Mouse (Mus musculus) liver, postnatal 0 days (tissue): ENCODE measurements around the gene Atp6v0b. TPM values are rescaled to one million over a fixed set of nuclear protein-coding genes. Genes with fewer than 3 reads are reported as not detected.

Source experiments
- ATAC-seq: fragments of 200-750 bp; cut with Nextera tagmentation; 2 replicates; pipeline ENCODE4 v1.8.0; 2017; ENCODE audit warnings: mild to moderate bottlenecking, moderate library complexity
- DNase-seq: peaks from one replicate; pipeline ENCODE4 v3.0.0-alpha.2; 2016
- H3K27ac ChIP-seq: fragments of 300-500 bp; sonication (generic); 2 replicates; pipeline ENCODE4 v1.5.1; 2014; ENCODE audit warnings: antibody characterized with exemption, moderate library complexity, mild to moderate bottlenecking, low read depth
- H3K27me3 ChIP-seq: fragments of 300-500 bp; sonication (generic); 2 replicates; pipeline ENCODE4 v1.6.1; 2014; ENCODE audit warnings: low read length, control low read depth, mixed read lengths; ENCODE audit not compliant: insufficient read depth
- H3K36me3 ChIP-seq: fragments of 300-500 bp; sonication (generic); replicated peaks from 2 replicates; pipeline ENCODE4 v1.6.1; 2014; ENCODE audit warnings: mild to moderate bottlenecking, control low read depth, low read length, moderate library complexity, mixed read lengths; ENCODE audit not compliant: insufficient read depth
- H3K4me1 ChIP-seq: fragments of 300-500 bp; sonication (generic); 2 replicates; pipeline ENCODE4 v1.6.1; 2014; ENCODE audit warnings: antibody characterized with exemption, mild to moderate bottlenecking, control low read depth; ENCODE audit not compliant: insufficient read depth
- H3K4me2 ChIP-seq: fragments of 300-500 bp; sonication (generic); 2 replicates; pipeline ENCODE4 v1.6.1; 2014; ENCODE audit warnings: low read depth, mild to moderate bottlenecking, low read length, moderate library complexity, mixed read lengths
- H3K4me3 ChIP-seq: fragments of 300-500 bp; sonication (generic); 2 replicates; pipeline ENCODE4 v1.5.1; 2014; ENCODE audit warnings: low read depth, low read length
- H3K9ac ChIP-seq: fragments of 300-500 bp; sonication (generic); replicated peaks from 2 replicates; pipeline ENCODE4 v1.6.1; 2014; ENCODE audit warnings: mild to moderate bottlenecking, moderate library complexity
- H3K9me3 ChIP-seq: fragments of 300-500 bp; sonication (generic); 2 replicates; pipeline ENCODE4 v1.6.1; 2016; ENCODE audit warnings: mild to moderate bottlenecking, control low read depth, low read length, mixed read lengths
- CTCF ChIP-seq: sonication (generic); IDR thresholded peaks from 2 replicates; pipeline ENCODE4 v1.5.1; 2016; ENCODE audit warnings: antibody characterized with exemption, low read depth
- EP300 ChIP-seq: IDR thresholded peaks from 2 replicates; pipeline ENCODE4 v1.6.1; 2016; ENCODE audit warnings: antibody characterized with exemption, low read depth, mild to moderate bottlenecking
- WGBS: fragments of 180-500 bp; shearing (Covaris S2); extraction: QIAGEN DNeasy Blood & Tissue Kit; methylation state at CpG from one replicate; pipeline ENCODE4 v1.1.7; 2014; ENCODE audit not compliant: insufficient replicate concordance; 5-methylcytosine and 5-hydroxymethylcytosine counted together
- polyA plus RNA-seq: library from polyadenylated mRNA; unstranded; fragments of >200 nt; fragmentation: Nextera tagmentation; extraction: Ambion mirVana; gene quantifications from 2 replicates; pipeline ENCODE4 v1.2.1, GENCODE M21; 2015

Atp6v0b gene
- polyA plus RNA-seq, 1 experiment from 2014 or later, result 164 TPM

- Histone ChIP-seq H3K27me3 (peaks cover 8% of the 10 kb centered on the region; the same call in 1 of the 2 replicates), H3K27ac (no peak overlapping the region), H3K9me3 (no peaks in the 10 kb centered on the region), H3K4me3 (no peak overlapping the region), H3K4me2 (no peak overlapping the region), H3K4me1 (peaks cover 4% of the 10 kb centered on the region; the same call in 1 of the 2 replicates), H3K9ac (no peak overlapping the region), H3K36me3 (peaks cover 67% of the 10 kb centered on the region)
- TF ChIP-seq CTCF (no peak), EP300 (no peak)
- no peak for ATAC-seq
- DNase-seq, result peak; percentile 55
- WGBS, result 62% methylated on average over 4 of the region's 4 CpGs
Measured at GRCm38 (mm10) chr4:117862823-117863222, 24.3 kb downstream of the Atp6v0b start.

DNA sequence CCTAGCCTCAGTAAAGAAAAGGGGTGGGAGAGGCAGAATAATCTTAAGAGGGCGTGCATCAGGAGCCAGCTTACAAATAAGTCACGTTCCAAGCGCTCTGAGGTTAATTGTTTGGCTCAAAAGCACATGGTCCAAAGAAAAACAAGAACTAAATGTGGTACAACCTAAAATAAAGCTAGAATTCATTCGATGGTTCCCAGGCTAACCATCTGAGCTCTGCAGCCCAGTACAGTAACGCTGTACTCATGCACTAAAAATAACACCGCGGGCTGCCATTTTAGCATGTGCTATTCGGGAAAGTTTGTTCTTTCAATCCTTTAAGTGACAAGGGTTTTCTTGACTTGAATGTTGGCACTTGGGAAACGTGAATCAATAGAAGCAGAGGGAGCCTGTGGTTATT, 26.6 kb downstream of the Atp6v0b start:
- Histone ChIP-seq H3K9ac (no peak overlapping the region), H3K36me3 (peaks cover 70% of the 10 kb centered on the region), H3K4me3 (no peak overlapping the region), H3K4me2 (no peak overlapping the region), H3K27ac (no peak overlapping the region), H3K9me3 (no peaks in the 10 kb centered on the region), H3K27me3 (no peaks in the 10 kb centered on the region), H3K4me1 (peaks cover 2% of the 10 kb centered on the region; the same call in 1 of the 2 replicates)
- DNase-seq (no peak), ATAC-seq (no peak)
- WGBS, result 89% methylated on average over 9 of the region's 9 CpGs
- TF ChIP-seq EP300 (no peak), CTCF (no peak)

GRCm38 (mm10) chr4:117858794-117859193, 28.3 kb downstream of the Atp6v0b start:
- 76% methylated on average over 3 of the region's 3 CpGs for WGBS
- no peak overlapping the region for H3K4me2 ChIP-seq
- H3K4me3 ChIP-seq, result no peak overlapping the region
- H3K9ac ChIP-seq, result no peak overlapping the region
- H3K27ac ChIP-seq, result no peak overlapping the region
- peak; percentile 88 for TF ChIP-seq CTCF
- TF ChIP-seq EP300, result no peak
- ATAC-seq (peak; percentile 73), DNase-seq (peak; percentile 83)
- no peaks in the 10 kb centered on the region for H3K27me3 ChIP-seq
- peaks cover 58% of the 10 kb centered on the region for H3K36me3 ChIP-seq
- no peaks in the 10 kb centered on the region for H3K9me3 ChIP-seq
- H3K4me1 ChIP-seq, result peaks cover 2% of the 10 kb centered on the region; the same call in 1 of the 2 replicates

- ATAC-seq (no peak), DNase-seq (no peak)
- Histone ChIP-seq H3K36me3 (peaks cover 42% of the 10 kb centered on the region), H3K27me3 (no peaks in the 10 kb centered on the region), H3K4me1 (peaks cover 5% of the 10 kb centered on the region; the same call in 1 of the 2 replicates), H3K4me2 (no peak overlapping the region), H3K27ac (no peak overlapping the region), H3K9ac (no peak overlapping the region), H3K4me3 (no peak overlapping the region), H3K9me3 (no peaks in the 10 kb centered on the region)
- TF ChIP-seq EP300 (no peak), CTCF (no peak)
- WGBS, result 86% methylated on average over 9 of the region's 9 CpGs
Measured at GRCm38 (mm10) chr4:117855146-117855545, 32.0 kb downstream of the Atp6v0b start.

GRCm38 (mm10) chr4:117852152-117852868, 34.8 kb downstream of the Atp6v0b start:
- ATAC-seq, result no peak
- TF ChIP-seq CTCF (no peak), EP300 (no peak)
- Histone ChIP-seq H3K4me1 (peaks cover 3% of the 10 kb centered on the region; the same call in 1 of the 2 replicates), H3K36me3 (peaks cover 27% of the 10 kb centered on the region), H3K27me3 (no peaks in the 10 kb centered on the region), H3K27ac (no peak overlapping the region), H3K4me3 (no peak overlapping the region), H3K9ac (no peak overlapping the region), H3K4me2 (no peak overlapping the region), H3K9me3 (no peaks in the 10 kb centered on the region)
- DNase-seq, result no peak
- 86% methylated on average over 10 of the region's 10 CpGs for WGBS

DNA sequence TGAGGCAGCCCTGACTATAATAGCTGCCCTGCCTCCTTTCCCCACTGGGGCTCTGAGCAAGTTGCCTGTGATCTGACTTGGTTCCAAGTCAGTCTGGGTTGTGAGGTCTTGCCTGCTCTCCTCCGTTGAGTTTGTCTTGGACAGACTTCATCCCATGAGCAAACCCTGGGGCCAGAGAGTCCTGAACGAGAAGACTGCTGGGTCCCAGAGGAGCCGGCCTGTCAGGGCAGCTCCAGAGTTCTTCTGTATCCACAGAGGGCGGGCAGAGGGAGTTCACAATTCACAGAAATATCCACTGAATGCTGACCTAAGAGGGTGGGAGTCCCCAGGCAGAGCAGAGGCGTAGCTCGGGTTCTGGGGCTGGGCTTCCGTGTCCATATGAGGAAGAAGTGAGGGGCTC, 36.3 kb downstream of the Atp6v0b start:
- Histone ChIP-seq H3K27me3 (no peaks in the 10 kb centered on the region), H3K9me3 (no peaks in the 10 kb centered on the region), H3K27ac (no peak overlapping the region), H3K4me1 (peaks cover 3% of the 10 kb centered on the region; the same call in 1 of the 2 replicates), H3K9ac (no peak overlapping the region), H3K4me3 (no peak overlapping the region), H3K4me2 (no peak overlapping the region), H3K36me3 (peaks cover 25% of the 10 kb centered on the region)
- ATAC-seq (no peak), DNase-seq (no peak)
- WGBS, result 81% methylated on average over 7 of the region's 7 CpGs
- no peak for TF ChIP-seq CTCF
- TF ChIP-seq EP300, result no peak
